Mouse (Mus musculus) right cerebral cortex, postnatal 10 days (tissue): ENCODE measurements around the gene Rai1.

ENCODE experiments used
- DNase-seq, 2 experiments: peaks; one replicate each; pipeline ENCODE4 v3.0.0; 2021; ENCODE audit warnings: low spot score in 2 of 2

The Rai1 gene

GRCm38 (mm10) chr11:60219609-60220008 is 114.8 kb downstream of the Rai1 start:
- no peak for DNase-seq

GRCm38 (mm10) chr11:60220291-60220804 is 115.5 kb downstream of the Rai1 start:
- peak; percentile 89 to 91 for DNase-seq

GRCm38 (mm10) chr11:60221425-60221824 is 116.6 kb downstream of the Rai1 start:
- no peak for DNase-seq

GRCm38 (mm10) chr11:60222085-60222468 is 117.3 kb downstream of the Rai1 start:
- DNase-seq, result no peak

DNA sequence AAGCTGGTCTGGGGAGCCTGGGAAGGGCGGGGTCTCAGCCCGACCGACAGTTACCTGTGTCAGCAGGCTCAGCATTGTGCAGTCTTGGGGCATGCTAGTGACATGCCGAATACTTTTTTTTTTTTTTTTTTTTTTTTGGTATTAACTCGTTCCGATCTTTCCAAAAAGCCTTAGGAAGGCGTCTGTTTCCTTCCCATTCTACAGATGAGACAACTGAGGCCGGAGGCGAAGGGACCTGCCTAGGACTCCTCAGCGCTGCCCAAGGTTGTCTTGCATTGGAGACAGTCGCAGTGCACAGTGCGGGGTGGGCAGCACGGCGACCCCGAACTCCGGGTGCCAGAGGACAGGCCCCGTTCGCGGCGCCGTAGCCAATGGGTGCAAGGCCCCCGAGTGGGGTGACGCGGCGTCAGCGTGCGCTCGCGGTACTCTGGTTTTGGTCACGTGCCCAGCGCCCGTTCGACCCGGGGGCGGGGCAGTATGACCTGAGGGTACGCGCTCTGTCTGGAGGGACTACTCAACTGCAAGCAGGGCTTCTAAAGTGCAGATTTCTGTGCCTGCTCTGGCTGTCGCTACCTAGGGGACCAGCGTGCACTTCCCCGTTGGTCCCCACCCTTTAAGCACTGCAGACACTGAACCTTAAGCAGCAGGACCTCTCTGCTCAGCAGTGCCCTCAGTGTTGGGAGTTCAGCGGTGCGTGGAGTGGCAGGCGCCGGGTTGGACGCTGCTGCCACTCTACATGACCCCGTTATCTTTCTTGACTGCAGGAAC is 117.8 kb downstream of the Rai1 start, which contains the start of gene Srebf1:
Gene Srebf1, minus strand, starts transcription at position 113 of the 768 bp plus-strand sequence.
- DNase-seq, result peak; percentile 82 to 84

DNA sequence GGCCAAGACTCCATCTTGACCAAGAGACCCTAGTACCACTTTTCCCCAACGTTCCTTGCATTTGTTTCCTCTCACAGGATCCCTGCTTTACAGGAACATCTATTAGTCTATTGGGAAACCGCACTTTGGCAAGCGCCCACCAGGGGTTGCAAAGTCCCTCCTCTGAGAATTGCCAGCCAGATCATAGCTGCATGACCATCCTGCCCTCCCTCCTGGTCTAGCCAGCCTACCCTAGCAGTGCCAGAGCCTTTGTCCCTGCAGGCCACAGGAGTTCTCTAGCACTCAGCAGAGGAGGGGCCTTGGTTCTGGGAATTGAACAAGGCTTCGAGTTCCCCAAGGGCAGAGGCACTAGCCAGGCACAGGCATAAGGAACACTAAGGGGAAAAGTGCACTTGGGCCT is 119.9 kb downstream of the Rai1 start:
- DNase-seq, result no peak

GRCm38 (mm10) chr11:60225874-60226273 is 121.1 kb downstream of the Rai1 start:
- DNase-seq, result no peak

DNA sequence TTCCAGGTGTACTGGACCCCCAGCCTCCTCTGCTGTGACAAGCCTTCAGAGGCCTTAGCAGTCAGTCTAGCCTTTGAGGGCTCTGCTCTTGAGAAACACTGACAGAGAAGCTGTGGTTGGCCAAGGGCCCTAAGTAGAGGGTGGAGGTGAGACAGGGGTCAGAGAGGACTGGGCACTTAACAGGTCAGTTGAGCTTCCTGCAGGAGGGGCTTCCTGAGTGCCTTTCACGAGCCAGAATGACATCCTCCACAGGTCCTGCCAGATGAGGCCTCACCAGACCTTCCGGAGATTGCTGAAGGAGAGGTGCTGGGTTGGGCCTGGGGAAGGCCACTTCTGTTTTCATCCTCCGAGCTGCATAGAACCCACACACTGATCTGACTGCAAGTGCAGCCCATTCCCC is 123.7 kb downstream of the Rai1 start:
- no peak for DNase-seq

DNA sequence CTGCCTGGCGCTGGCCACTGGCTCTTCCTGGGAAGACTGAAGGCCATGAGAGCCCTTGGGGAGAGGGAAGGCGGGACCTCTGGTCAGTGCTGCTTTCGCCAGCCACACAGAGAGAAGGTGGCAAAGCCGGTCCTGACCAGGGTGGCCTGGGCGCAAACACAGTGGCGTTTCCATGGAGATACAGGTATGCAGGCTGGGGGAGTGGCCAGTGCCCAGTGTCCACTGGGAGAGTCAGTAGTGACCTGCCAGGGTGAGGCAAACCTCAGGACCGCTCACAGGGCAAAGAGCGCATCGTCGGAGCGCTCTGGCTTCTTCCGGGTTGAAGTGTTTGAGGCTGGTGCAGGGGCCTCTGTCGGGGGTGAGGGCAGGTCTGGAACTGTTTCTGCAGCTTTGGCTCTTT is 125.0 kb downstream of the Rai1 start:
- no peak for DNase-seq

DNA sequence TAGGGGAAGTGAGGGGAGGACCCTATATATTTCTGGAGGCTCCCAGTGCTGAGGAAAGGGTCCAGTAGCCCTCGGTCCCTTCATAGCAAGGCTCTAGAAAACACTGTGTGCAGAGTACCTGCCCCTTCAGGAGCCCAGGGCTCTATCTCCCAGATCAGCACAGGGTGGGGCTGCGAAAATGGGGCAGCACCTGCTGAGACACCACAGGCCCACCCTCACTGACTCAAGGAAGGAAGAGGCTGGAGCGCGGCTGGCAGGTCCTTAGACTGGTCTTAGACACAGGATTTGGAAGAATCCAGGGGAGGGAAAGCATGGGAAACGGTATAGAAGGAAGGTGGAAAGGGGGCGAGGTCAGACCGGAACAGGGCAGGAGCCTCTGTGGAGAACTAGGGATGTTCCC is 125.7 kb downstream of the Rai1 start:
- DNase-seq, result no peak

GRCm38 (mm10) chr11:60231326-60231725 is 126.5 kb downstream of the Rai1 start:
- no peak for DNase-seq

GRCm38 (mm10) chr11:60231951-60232350 is 127.1 kb downstream of the Rai1 start:
- no peak for DNase-seq

DNA sequence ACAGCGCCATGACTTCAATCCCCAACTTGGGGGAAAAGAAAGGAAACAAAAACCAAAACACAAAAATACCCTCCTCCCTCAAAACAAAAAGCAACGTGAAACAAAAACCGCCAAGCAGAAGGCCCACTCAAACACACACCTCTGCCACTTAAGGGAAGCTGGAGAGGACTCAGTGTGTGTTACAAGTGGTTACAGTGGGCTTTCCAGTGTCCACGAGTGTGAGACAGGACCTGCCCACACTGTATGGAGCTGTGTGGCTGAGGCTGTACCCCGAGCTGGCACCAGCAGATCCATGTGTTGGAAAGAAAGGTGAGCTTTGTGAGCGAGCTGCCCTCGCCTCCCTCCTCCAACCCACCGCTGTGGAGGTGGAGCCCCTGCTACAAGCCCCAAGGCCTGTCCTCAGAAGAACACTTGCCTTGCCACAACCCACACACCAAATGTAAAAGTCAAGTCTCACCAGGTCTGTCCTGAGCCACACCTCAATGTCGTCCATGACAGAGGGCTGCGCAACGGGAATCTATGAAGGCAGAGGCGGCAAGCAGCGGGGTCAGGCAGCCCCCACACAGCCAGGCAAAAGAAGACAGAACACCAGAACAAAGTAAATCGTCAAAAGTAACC is 127.7 kb downstream of the Rai1 start:
- DNase-seq, result no peak

GRCm38 (mm10) chr11:60233235-60233634 is 128.4 kb downstream of the Rai1 start:
- DNase-seq, result peak in 1 of 2 experiments; percentile 61

DNA sequence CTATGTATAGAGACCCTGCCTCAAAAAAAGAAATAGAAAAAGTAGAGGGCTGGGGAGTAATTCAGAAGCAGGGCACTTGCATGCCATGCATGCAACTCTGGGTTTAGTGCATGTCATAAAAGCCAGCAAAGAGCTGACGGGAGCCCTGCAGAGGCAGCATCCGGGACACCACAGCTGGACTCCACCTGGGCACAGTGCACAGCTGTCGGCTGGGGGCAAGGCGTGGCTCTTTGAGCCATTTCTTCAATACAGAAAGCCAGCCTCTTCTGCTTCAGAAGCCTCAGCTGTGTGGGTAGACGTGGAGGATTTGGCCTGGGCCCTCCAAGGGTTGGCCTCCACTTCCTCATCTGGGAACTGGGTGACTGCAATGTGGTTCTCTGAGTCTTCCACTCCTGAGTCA is 130.5 kb downstream of the Rai1 start:
- no peak for DNase-seq

- no peak for DNase-seq
Observed at GRCm38 (mm10) chr11:60240509-60240908, 135.7 kb downstream of the Rai1 start.

DNA sequence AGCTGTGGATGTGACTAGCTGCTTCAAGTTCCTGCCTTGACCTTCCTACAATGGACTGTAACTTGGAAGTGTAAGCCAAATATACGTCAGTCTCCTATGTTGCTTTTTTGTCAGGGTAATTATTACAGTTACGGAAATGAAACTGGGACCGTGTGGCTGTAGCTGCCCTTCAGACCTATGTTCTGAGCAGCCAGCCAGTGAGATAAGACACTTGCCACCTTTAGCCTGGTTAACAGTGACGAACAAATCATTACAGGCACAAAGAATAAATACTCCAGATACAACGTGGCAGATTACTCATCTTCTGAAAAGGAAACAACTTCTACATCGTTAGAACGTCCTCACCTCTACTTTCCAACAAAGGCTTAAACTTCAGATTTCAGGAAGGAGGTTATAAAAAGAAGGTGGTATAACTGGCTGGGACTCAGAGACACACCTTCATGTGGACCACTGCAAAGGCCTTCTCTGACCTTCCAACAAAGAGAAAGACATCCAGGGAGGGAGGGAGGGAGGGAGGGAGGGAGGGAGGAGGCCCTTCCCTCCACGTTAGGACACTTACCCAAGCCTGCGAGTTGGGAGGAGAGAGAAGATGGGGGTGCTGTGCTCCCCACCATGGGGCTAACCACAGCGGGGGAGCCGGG is 139.8 kb downstream of the Rai1 start:
- no peak for DNase-seq

DNA sequence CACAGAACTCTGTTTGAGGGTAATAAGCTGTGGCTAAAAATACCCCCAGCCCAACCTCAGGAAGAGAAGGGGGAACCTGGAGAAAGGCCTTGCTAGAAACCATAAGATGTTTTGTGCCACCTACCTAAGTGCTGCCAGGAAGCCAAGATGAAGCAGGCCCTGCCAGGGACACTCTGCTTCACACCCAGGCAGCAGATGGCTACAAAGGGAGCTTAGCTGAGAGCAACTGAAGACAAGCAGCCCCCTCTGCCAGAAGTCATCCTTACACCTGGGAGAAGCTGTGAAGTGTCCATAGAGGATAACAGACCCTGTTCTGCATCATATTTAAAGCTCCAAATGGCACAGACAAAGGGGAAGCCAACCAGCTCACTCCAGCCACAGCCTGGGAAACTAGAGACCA is 141.3 kb downstream of the Rai1 start:
- no peak for DNase-seq

DNA sequence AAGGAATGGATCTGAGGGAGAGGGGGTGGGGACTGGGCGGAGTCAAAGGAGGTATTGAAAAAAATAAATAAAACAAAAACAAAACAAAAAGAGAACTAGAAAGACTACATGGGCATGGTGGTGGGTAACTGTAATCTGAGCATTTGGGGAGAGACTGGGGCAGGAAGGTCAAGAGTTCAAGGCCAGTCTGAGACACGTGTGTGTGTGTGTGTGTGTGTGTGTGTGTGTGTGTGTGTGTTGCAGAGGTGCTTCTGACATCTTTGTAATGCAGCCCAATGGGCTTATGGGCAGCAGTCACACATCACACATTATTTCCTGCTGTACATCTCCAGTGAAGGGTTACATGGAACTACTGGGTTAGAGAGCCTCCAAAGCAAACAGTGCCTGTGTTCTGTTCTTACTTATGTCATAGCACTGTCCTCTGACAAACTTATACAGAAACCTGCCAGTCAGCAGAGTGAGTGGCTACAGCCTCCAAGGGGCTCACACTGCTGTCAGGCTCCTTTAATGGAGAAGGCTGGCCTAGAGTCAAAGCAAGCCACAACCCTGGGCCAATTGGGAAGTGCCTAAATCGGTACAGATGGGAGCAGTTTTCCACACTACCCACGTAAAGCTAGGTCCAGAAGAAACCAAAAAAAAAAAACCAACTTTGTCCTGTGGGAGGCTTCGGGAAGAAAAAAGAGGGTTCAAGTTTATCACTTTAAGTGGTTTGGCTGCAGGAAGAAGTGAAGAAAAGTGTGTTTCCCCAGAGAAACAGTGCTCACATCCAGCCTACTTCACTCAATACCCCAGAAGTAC is 143.1 kb downstream of the Rai1 start:
- DNase-seq, result no peak
